ENCODE assay signal across 7 mouse cellular contexts in genomic region chr1:171033196-171033595, GRCm38 (mm10). TPM values are rescaled to one million over a fixed set of nuclear protein-coding genes. Genes with fewer than 3 reads are reported as not detected.
DNase-seq lines count a peak whose midpoint lies in the region; ATAC-seq and TF ChIP-seq lines count a peak whose summit lies in the region.

No protein-coding gene starts in this region.

- peaks cover 15% of the 10 kb centered on the region; the same call in 1 of the 2 replicates for H3K4me1 ChIP-seq in lung, embryonic 15.5 days
- H3K4me1 ChIP-seq in brown adipose tissue, adult 24 weeks (ENCODE audit: control insufficient read depth, insufficient read depth, insufficient read length, low read length): peaks cover 7% of the 10 kb centered on the region
- no peaks in the 10 kb centered on the region; the same call in 1 of the 2 replicates for H3K4me1 ChIP-seq in embryonic fibroblast, embryonic 13.5 days (ENCODE audit: control insufficient read depth, insufficient read depth, low read length)
- H3K4me1 ChIP-seq in intestine, postnatal 0 days (replicated peaks; ENCODE audit: control insufficient read depth, insufficient read depth, low read length): no peaks in the 10 kb centered on the region; the same call in 1 of the 2 replicates
- H3K4me1 ChIP-seq in midbrain, embryonic 11.5 days (ENCODE audit: control insufficient read depth, insufficient read depth, low read length): peaks cover 12% of the 10 kb centered on the region; the same call in 1 of the 2 replicates

- peak overlapping the region; percentile 53 for H3K4me3 ChIP-seq in lung, embryonic 15.5 days
- peak overlapping the region; percentile 62 for H3K4me3 ChIP-seq in brown adipose tissue, adult 24 weeks (ENCODE audit: insufficient read depth, low read depth, low read length)
- H3K4me3 ChIP-seq in embryonic fibroblast, embryonic 13.5 days (ENCODE audit: insufficient read depth, low read length): peak overlapping the region; percentile 81
- H3K4me3 ChIP-seq in intestine, postnatal 0 days (ENCODE audit: low read depth, low read length): peak overlapping the region; percentile 60
- H3K4me3 ChIP-seq in midbrain, embryonic 11.5 days (ENCODE audit: low read depth, low read length): peak overlapping the region; percentile 44

- no peak for ATAC-seq in lung, embryonic 15.5 days (ENCODE audit: borderline replicate concordance, extremely low read depth, low FRiP score, low TSS enrichment)
- ATAC-seq in intestine, postnatal 0 days: no peak
- no peak for ATAC-seq in midbrain, embryonic 11.5 days (ENCODE audit: low FRiP score)

- H3K4me2 ChIP-seq in lung, embryonic 15.5 days: peak overlapping the region; percentile 90
- peak overlapping the region; percentile 85 for H3K4me2 ChIP-seq in intestine, postnatal 0 days (replicated peaks; ENCODE audit: low read depth)
- peak overlapping the region; percentile 90 for H3K4me2 ChIP-seq in midbrain, embryonic 11.5 days

- TF ChIP-seq POLR2A in embryonic fibroblast, embryonic 13.5 days (IDR thresholded peaks at IDR 0.05; ENCODE audit: low read depth, low read length): no peak

- H3K36me3 ChIP-seq in lung, embryonic 15.5 days: no peaks in the 10 kb centered on the region
- no peaks in the 10 kb centered on the region for H3K36me3 ChIP-seq in intestine, postnatal 0 days (ENCODE audit: control insufficient read depth, insufficient read depth)
- no peaks in the 10 kb centered on the region for H3K36me3 ChIP-seq in midbrain, embryonic 11.5 days (ENCODE audit: control insufficient read depth, insufficient read depth, low read length)

- DNase-seq in lung, postnatal 10 days: no peak
- DNase-seq in midbrain, embryonic 11.5 days (ENCODE audit: low spot score, missing footprints): peak; percentile 95
- DNase-seq in layer of hippocampus, adult 9-11 months: no peak

- peaks cover 39% of the 10 kb centered on the region for H3K27me3 ChIP-seq in lung, embryonic 15.5 days
- H3K27me3 ChIP-seq in intestine, postnatal 0 days (replicated peaks; ENCODE audit: control insufficient read depth, insufficient read depth, low read length): peaks cover 14% of the 10 kb centered on the region; the same call in 1 of the 2 replicates
- H3K27me3 ChIP-seq in midbrain, embryonic 11.5 days (ENCODE audit: control insufficient read depth, insufficient read depth, low read length): peaks cover 13% of the 10 kb centered on the region

- peak overlapping the region; percentile 44 for H3K9ac ChIP-seq in lung, embryonic 15.5 days
- H3K9ac ChIP-seq in intestine, postnatal 0 days (ENCODE audit: low read depth, low read length): peak overlapping the region; percentile 12; the same call in 1 of the 2 replicates
- H3K9ac ChIP-seq in midbrain, embryonic 11.5 days (ENCODE audit: low read length): peak overlapping the region; percentile 55

- WGBS in lung, embryonic 15.5 days: under 1% methylated on average over 16 of the region's 16 CpGs
- WGBS in intestine, postnatal 0 days: under 1% methylated on average over 16 of the region's 16 CpGs
- under 1% methylated on average over 16 of the region's 16 CpGs for WGBS in midbrain, embryonic 11.5 days

- no peaks in the 10 kb centered on the region for H3K9me3 ChIP-seq in lung, embryonic 15.5 days
- no peaks in the 10 kb centered on the region for H3K9me3 ChIP-seq in intestine, postnatal 0 days (ENCODE audit: control insufficient read depth)
- no peaks in the 10 kb centered on the region for H3K9me3 ChIP-seq in midbrain, embryonic 11.5 days (ENCODE audit: control insufficient read depth, low read length)

- no peak overlapping the region for H3K27ac ChIP-seq in lung, embryonic 15.5 days
- H3K27ac ChIP-seq in brown adipose tissue, adult 24 weeks (replicated peaks; ENCODE audit: low read depth, low read length): no peak overlapping the region
- no peak overlapping the region for H3K27ac ChIP-seq in embryonic fibroblast, embryonic 13.5 days (ENCODE audit: insufficient read depth, low read length)
- no peak overlapping the region for H3K27ac ChIP-seq in intestine, postnatal 0 days (ENCODE audit: low read depth, low read length)
- H3K27ac ChIP-seq in midbrain, embryonic 11.5 days (ENCODE audit: low read depth, low read length): no peak overlapping the region

- no peak for TF ChIP-seq CTCF in embryonic fibroblast, embryonic 13.5 days (IDR thresholded peaks at IDR 0.05; ENCODE audit: borderline replicate concordance, insufficient read depth, low read length)
- no peak for TF ChIP-seq CTCF in intestine, postnatal 0 days (IDR thresholded peaks at IDR 0.05; ENCODE audit: low read depth)

RNA-seq across cellular contexts. Expression of gene Fcgr4, which starts 14.5 kb away (rescaled TPM):
- polyA plus RNA-seq in lung, embryonic 15.5 days (2015; fragmentation: Nextera tagmentation; extraction: Ambion mirVana): 0.42 and 0.66 TPM in 2 replicates
- 2.2 and 3.9 TPM in 2 replicates for polyA plus RNA-seq in brown adipose tissue, adult 24 weeks (2012; ENCODE audit: insufficient read depth, insufficient read length, missing spikeins)
- not detected in 2 replicates for polyA plus RNA-seq in embryonic fibroblast, embryonic 13.5 days (2011; ENCODE audit: insufficient read length, low read depth, missing spikeins)
- polyA plus RNA-seq in intestine, postnatal 0 days (2015; fragmentation: Nextera tagmentation; extraction: Ambion mirVana): 2.7 and 3.7 TPM in 2 replicates
- polyA plus RNA-seq in midbrain, embryonic 11.5 days (2014; fragmentation: Nextera tagmentation; extraction: Ambion mirVana): 0.18 and 0.55 TPM in 2 replicates

RNA-seq across cellular contexts. Expression of gene Fcgr3, which starts 31.5 kb away (rescaled TPM):
- polyA plus RNA-seq in lung, embryonic 15.5 days (2015; fragmentation: Nextera tagmentation; extraction: Ambion mirVana): 13.2 and 15.1 TPM in 2 replicates
- 15.9 and 17.1 TPM in 2 replicates for polyA plus RNA-seq in brown adipose tissue, adult 24 weeks (2012; ENCODE audit: insufficient read depth, insufficient read length, missing spikeins)
- polyA plus RNA-seq in embryonic fibroblast, embryonic 13.5 days (2011; ENCODE audit: insufficient read length, low read depth, missing spikeins): 3.9 TPM in 1 of 2 replicates, not detected in the other
- 13.9 and 15.8 TPM in 2 replicates for polyA plus RNA-seq in intestine, postnatal 0 days (2015; fragmentation: Nextera tagmentation; extraction: Ambion mirVana)
- 8.5 and 8.6 TPM in 2 replicates for polyA plus RNA-seq in midbrain, embryonic 11.5 days (2014; fragmentation: Nextera tagmentation; extraction: Ambion mirVana)

RNA-seq across cellular contexts. Expression of gene Fcgr2b, which starts 56.8 kb away (rescaled TPM):
- 2.8 and 3.7 TPM in 2 replicates for polyA plus RNA-seq in lung, embryonic 15.5 days (2015; fragmentation: Nextera tagmentation; extraction: Ambion mirVana)
- 11.0 and 11.9 TPM in 2 replicates for polyA plus RNA-seq in brown adipose tissue, adult 24 weeks (2012; ENCODE audit: insufficient read depth, insufficient read length, missing spikeins)
- 0.51 TPM in 1 of 2 replicates, not detected in the other for polyA plus RNA-seq in embryonic fibroblast, embryonic 13.5 days (2011; ENCODE audit: insufficient read length, low read depth, missing spikeins)
- 1.8 and 3.1 TPM in 2 replicates for polyA plus RNA-seq in intestine, postnatal 0 days (2015; fragmentation: Nextera tagmentation; extraction: Ambion mirVana)
- polyA plus RNA-seq in midbrain, embryonic 11.5 days (2014; fragmentation: Nextera tagmentation; extraction: Ambion mirVana): 0.18 TPM in 1 of 2 replicates, not detected in the other
